Mouse (Mus musculus): Measurements from ENCODE around the gene Spic.

- TF ChIP-seq EP300 (IDR thresholded peaks at IDR 0.05; ENCODE audit: insufficient read depth, low read depth, low read length) = no peak
- TF ChIP-seq CTCF (IDR thresholded peaks at IDR 0.05) = no peak
These were observed 12.7 kb downstream of the Spic start for GRCm38 (mm10) chr10:88672123-88672522.
